Mouse (Mus musculus): ENCODE measurements at regions not wholly inside any gene's neighbourhood (a gene's known extent, or its start where the extent isn't known, plus 50 kb on each side); places are given as distances from the start of the nearest gene placed in this dataset.

DNA sequence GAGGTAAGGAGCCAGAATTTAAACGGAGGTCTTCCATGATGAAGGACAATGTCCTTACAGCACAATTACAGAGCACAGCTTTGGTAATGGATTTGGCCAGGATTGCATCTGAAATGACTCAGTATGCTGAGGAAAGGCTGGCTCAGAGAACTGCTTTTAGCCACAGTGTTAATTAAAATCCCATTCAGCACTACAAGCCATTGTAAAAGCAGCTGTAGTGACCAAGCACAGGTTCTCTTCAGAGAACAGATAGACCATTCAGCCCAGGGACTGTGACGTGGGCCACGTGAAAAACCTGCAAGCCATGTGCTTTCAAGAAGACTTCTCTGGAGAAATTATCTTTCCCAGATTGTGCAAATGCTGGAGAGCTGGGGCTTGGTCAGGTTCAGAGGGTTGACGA is 979.7 kb downstream of the Slc22a22 start:
- TF ChIP-seq CTCF (IDR thresholded peaks at IDR 0.05) (no peak), EP300 (IDR thresholded peaks at IDR 0.05) (no peak)

All from lung, postnatal 0 days (tissue).